Mouse (Mus musculus) liver, postnatal 0 days (tissue): ENCODE data around the gene Ngp. TPM values are rescaled to one million over a fixed set of nuclear protein-coding genes. Genes with fewer than 3 reads are reported as not detected.

Experiments
- ATAC-seq: fragments of 200-750 bp; cut with Nextera tagmentation; 2 replicates; pipeline ENCODE4 v1.8.0; 2017; ENCODE audit warnings: mild to moderate bottlenecking, moderate library complexity
- DNase-seq: peaks from one replicate; pipeline ENCODE4 v3.0.0-alpha.2; 2016
- H3K27ac ChIP-seq: fragments of 300-500 bp; sonication (generic); 2 replicates; pipeline ENCODE4 v1.5.1; 2014; ENCODE audit warnings: antibody characterized with exemption, moderate library complexity, mild to moderate bottlenecking, low read depth
- H3K27me3 ChIP-seq: fragments of 300-500 bp; sonication (generic); 2 replicates; pipeline ENCODE4 v1.6.1; 2014; ENCODE audit warnings: low read length, control low read depth, mixed read lengths; ENCODE audit not compliant: insufficient read depth
- H3K36me3 ChIP-seq: fragments of 300-500 bp; sonication (generic); replicated peaks from 2 replicates; pipeline ENCODE4 v1.6.1; 2014; ENCODE audit warnings: mild to moderate bottlenecking, control low read depth, low read length, moderate library complexity, mixed read lengths; ENCODE audit not compliant: insufficient read depth
- H3K4me1 ChIP-seq: fragments of 300-500 bp; sonication (generic); 2 replicates; pipeline ENCODE4 v1.6.1; 2014; ENCODE audit warnings: antibody characterized with exemption, mild to moderate bottlenecking, control low read depth; ENCODE audit not compliant: insufficient read depth
- H3K4me2 ChIP-seq: fragments of 300-500 bp; sonication (generic); 2 replicates; pipeline ENCODE4 v1.6.1; 2014; ENCODE audit warnings: low read depth, mild to moderate bottlenecking, low read length, moderate library complexity, mixed read lengths
- H3K4me3 ChIP-seq: fragments of 300-500 bp; sonication (generic); 2 replicates; pipeline ENCODE4 v1.5.1; 2014; ENCODE audit warnings: low read depth, low read length
- H3K9ac ChIP-seq: fragments of 300-500 bp; sonication (generic); replicated peaks from 2 replicates; pipeline ENCODE4 v1.6.1; 2014; ENCODE audit warnings: mild to moderate bottlenecking, moderate library complexity
- H3K9me3 ChIP-seq: fragments of 300-500 bp; sonication (generic); 2 replicates; pipeline ENCODE4 v1.6.1; 2016; ENCODE audit warnings: mild to moderate bottlenecking, control low read depth, low read length, mixed read lengths
- CTCF ChIP-seq: sonication (generic); IDR thresholded peaks from 2 replicates; pipeline ENCODE4 v1.5.1; 2016; ENCODE audit warnings: antibody characterized with exemption, low read depth
- EP300 ChIP-seq: IDR thresholded peaks from 2 replicates; pipeline ENCODE4 v1.6.1; 2016; ENCODE audit warnings: antibody characterized with exemption, low read depth, mild to moderate bottlenecking
- WGBS: fragments of 180-500 bp; shearing (Covaris S2); extraction: QIAGEN DNeasy Blood & Tissue Kit; methylation state at CpG from one replicate; pipeline ENCODE4 v1.1.7; 2014; ENCODE audit not compliant: insufficient replicate concordance; 5-methylcytosine and 5-hydroxymethylcytosine counted together
- polyA plus RNA-seq: library from polyadenylated mRNA; unstranded; fragments of >200 nt; fragmentation: Nextera tagmentation; extraction: Ambion mirVana; gene quantifications from 2 replicates; pipeline ENCODE4 v1.2.1, GENCODE M21; 2015

Ngp gene
- polyA plus RNA-seq, 1 experiment from 2014 or later: 1,016 TPM

- no peak overlapping the region for H3K4me3 ChIP-seq
- WGBS: 19% methylated on average over 11 of the region's 11 CpGs
- TF ChIP-seq CTCF (peak; percentile 92), EP300 (no peak)
These were observed 29.5 kb downstream of the Ngp start for GRCm38 (mm10) chr9:110448857-110449617.

GRCm38 (mm10) chr9:110452523-110452922 is 33.0 kb downstream of the Ngp start:
- Histone ChIP-seq H3K4me1 (no peaks in the 10 kb centered on the region), H3K9me3 (no peaks in the 10 kb centered on the region), H3K27me3 (no peaks in the 10 kb centered on the region), H3K27ac (peak overlapping the region; percentile 18; the same call in 1 of the 2 replicates), H3K9ac (no peak overlapping the region), H3K4me2 (no peak overlapping the region), H3K36me3 (0 out of 2 replicates have a peak, but pooled peaks cover 4% of the 10 kb centered on the region), H3K4me3 (no peak overlapping the region)
- TF ChIP-seq CTCF (no peak), EP300 (no peak)
- WGBS: 27% methylated on average over 3 of the region's 3 CpGs
- no peak for ATAC-seq
- no peak for DNase-seq

More at GRCm38 (mm10) chr9:110448857-110449617, 29.5 kb downstream of the Ngp start:
- no peaks in the 10 kb centered on the region for H3K9me3 ChIP-seq
- no peak overlapping the region for H3K4me2 ChIP-seq
- H3K27ac ChIP-seq: no peak overlapping the region
- ATAC-seq: peak; percentile 78
- 0 out of 2 replicates have a peak, but pooled peaks cover 2% of the 10 kb centered on the region for H3K36me3 ChIP-seq
- no peak overlapping the region for H3K9ac ChIP-seq
- H3K27me3 ChIP-seq: no peaks in the 10 kb centered on the region
- DNase-seq: peak; percentile 84
- H3K4me1 ChIP-seq: no peaks in the 10 kb centered on the region

DNA sequence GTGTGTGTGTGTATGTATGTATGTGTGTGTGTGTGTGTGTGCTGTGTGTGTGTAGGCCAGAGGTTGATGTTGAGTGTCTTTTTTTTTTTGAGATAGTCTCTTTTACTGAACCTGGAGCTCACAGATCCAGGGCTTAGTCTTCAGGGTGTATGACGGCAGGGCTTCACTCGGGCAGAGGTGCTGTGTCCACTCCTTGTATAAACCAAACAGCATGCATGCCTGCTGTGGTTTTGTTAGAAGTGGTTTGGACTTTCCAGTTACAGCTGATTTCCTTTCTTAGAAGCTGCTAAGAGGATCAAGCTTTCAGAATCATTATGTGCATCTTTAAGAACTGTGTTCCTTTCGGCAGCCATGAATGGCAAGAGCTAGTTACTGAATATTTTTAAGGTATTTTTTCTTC is 38.4 kb downstream of the Ngp start:
- WGBS: 75% methylated on average over 3 of the region's 3 CpGs

DNA sequence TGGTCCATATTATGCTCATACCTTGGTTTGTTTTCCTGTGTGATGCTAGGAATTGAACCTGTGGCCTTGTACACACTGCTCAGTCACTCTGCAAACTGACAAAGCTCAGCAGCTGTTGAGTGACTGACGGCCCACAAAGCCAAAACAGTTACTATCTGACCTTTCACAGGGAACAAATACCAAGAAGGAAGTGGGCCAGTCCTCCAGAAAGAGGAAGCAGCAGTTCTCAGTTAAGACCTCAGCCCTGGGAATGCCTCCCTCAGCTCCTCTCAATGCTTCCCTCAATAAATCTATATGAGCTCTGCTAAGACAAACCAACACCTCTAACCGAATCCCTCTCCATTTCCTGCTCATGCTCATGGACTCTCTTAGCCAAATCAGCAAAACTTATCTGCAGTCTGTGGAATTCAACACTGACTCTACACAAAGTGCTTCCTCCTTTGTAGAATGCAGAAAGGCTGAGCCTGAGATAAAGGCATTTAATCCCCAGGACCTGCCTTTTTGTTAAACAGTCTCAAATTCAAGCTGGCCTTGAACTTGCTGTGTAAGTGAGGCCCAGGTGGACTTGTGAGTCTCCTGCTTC is 39.7 kb downstream of the Ngp start:
- TF ChIP-seq EP300 (no peak), CTCF (no peak)
- Histone ChIP-seq H3K4me1 (peaks cover 16% of the 10 kb centered on the region; the same call in 1 of the 2 replicates), H3K9ac (no peak overlapping the region), H3K4me2 (no peak overlapping the region), H3K9me3 (no peaks in the 10 kb centered on the region), H3K27me3 (no peaks in the 10 kb centered on the region), H3K36me3 (0 out of 2 replicates have a peak, but pooled peaks cover 2% of the 10 kb centered on the region), H3K4me3 (no peak overlapping the region), H3K27ac (peak overlapping the region; percentile 82)
- ATAC-seq: peak; percentile 74
- 18% methylated on average over 2 of the region's 2 CpGs for WGBS
- DNase-seq: peak; percentile 24

More for the DNA sequence above, 38.4 kb downstream of the Ngp start:
- H3K4me1 ChIP-seq: peaks cover 16% of the 10 kb centered on the region; the same call in 1 of the 2 replicates
- no peaks in the 10 kb centered on the region for H3K27me3 ChIP-seq
- 0 out of 2 replicates have a peak, but pooled peaks cover 2% of the 10 kb centered on the region for H3K36me3 ChIP-seq
- no peaks in the 10 kb centered on the region for H3K9me3 ChIP-seq
- no peak overlapping the region for H3K9ac ChIP-seq
- no peak for ATAC-seq
- TF ChIP-seq CTCF: no peak
- TF ChIP-seq EP300: no peak
- no peak overlapping the region for H3K4me2 ChIP-seq
- DNase-seq: no peak
- no peak overlapping the region for H3K4me3 ChIP-seq
- no peak overlapping the region for H3K27ac ChIP-seq

DNA sequence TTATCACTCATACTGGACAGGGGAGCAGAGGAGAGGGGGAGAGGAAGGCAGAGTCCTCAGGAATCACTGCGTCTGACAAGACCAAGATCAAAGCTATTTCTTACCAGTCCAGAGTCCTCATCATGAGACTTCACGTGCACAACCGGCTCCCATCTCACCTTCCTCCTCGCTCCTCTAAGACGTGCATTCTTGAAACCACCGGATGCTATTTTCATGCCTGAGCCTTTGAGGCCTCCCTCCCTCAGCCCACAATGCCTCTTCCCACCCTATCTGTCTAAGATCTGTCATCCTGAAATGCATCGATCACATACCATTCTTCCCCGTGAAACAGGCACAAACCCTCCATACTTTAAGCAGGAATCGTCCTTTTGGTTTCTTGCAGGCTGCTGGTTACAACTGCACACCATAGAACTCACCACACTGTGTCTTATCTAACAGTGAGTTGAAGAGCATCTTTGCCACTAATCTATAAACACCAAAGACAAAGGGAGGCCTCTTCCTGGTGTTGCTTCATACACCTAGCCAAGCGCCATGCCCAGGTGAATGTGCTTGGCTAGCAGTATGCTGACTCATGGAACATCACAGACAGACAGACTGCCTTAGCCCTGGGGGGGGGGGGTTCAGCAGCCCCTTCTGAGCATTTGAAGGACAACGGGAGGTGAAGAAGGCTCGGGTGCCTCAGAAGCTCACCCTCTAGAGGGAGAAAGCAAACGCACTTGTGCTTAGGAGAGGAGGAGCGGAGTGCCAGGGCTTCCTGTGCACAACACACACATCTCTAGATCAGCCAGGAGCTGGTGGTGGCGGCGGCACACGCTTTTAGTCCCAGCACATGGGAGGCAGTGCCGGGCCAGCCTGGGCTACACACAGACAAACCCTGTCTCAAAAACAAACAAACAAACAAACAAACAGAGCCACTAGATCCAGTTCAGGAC is 41.6 kb downstream of the Ngp start:
- Histone ChIP-seq H3K27ac (peak overlapping the region; percentile 22), H3K27me3 (no peaks in the 10 kb centered on the region), H3K9me3 (no peaks in the 10 kb centered on the region), H3K4me3 (no peak overlapping the region), H3K36me3 (no peaks in the 10 kb centered on the region), H3K4me2 (peak overlapping the region; percentile 18; the same call in 1 of the 2 replicates), H3K4me1 (peaks cover 16% of the 10 kb centered on the region; the same call in 1 of the 2 replicates), H3K9ac (no peak overlapping the region)
- ATAC-seq: no peak
- TF ChIP-seq CTCF: no peak
- DNase-seq: no peak
- 47% methylated on average over 18 of the region's 18 CpGs for WGBS
